Mouse (Mus musculus): Measurements from ENCODE around the gene Slain2. TPM values are rescaled to one million over a fixed set of nuclear protein-coding genes. Genes with fewer than 3 reads are reported as not detected.

The Slain2 gene
- total and polyA plus RNA-seq, 3 experiments = 53.7 to 186 (median 149) TPM

GRCm38 (mm10) chr5:72960096-72960495 lies 46.0 kb downstream of the Slain2 start:
- Histone ChIP-seq H3K27me3 (ENCODE audit: control insufficient read depth, insufficient read depth, low read length) (no peaks in the 10 kb centered on the region), H3K79me2 (replicated peaks; ENCODE audit: control insufficient read depth, insufficient read depth, low read length) (no peaks in the 10 kb centered on the region), H3K27ac (no peak overlapping the region), H3K36me3 (ENCODE audit: control insufficient read depth, insufficient read depth, low read length) (peaks cover 2% of the 10 kb centered on the region), H3K4me3 (no peak overlapping the region), H3K4me1 (ENCODE audit: control insufficient read depth, insufficient read depth, low read length) (no peaks in the 10 kb centered on the region), H3K9ac (ENCODE audit: low read depth, low read length) (no peak overlapping the region)
- TF ChIP-seq CTCF (IDR thresholded peaks at IDR 0.05) (peak; percentile 67), EP300 (IDR thresholded peaks at IDR 0.05; ENCODE audit: insufficient read depth, low read depth, low read length) (no peak), POLR2A (IDR thresholded peaks at IDR 0.05; ENCODE audit: insufficient read depth, low read depth, low read length) (no peak)
- DNase-seq = no peak
- 80% methylated on average over 6 of the region's 6 CpGs for whole genome bisulfite sequencing
- intact Hi-C loops (cut with DNase I) = no loop called here

GRCm38 (mm10) chr5:72965706-72966105 lies 51.6 kb downstream of the Slain2 start:
- Histone ChIP-seq H3K27ac (no peak overlapping the region), H3K27me3 (ENCODE audit: control insufficient read depth, insufficient read depth, low read length) (no peaks in the 10 kb centered on the region), H3K36me3 (ENCODE audit: control insufficient read depth, insufficient read depth, low read length) (no peaks in the 10 kb centered on the region; the same call in 1 of the 2 replicates), H3K4me3 (no peak overlapping the region), H3K9ac (ENCODE audit: low read depth, low read length) (no peak overlapping the region), H3K4me1 (ENCODE audit: control insufficient read depth, insufficient read depth, low read length) (no peaks in the 10 kb centered on the region), H3K79me2 (replicated peaks; ENCODE audit: control insufficient read depth, insufficient read depth, low read length) (peaks cover 2% of the 10 kb centered on the region; the same call in 1 of the 2 replicates)
- no peak for TF ChIP-seq EP300 (IDR thresholded peaks at IDR 0.05; ENCODE audit: insufficient read depth, low read depth, low read length)
- no peak for TF ChIP-seq POLR2A (IDR thresholded peaks at IDR 0.05; ENCODE audit: insufficient read depth, low read depth, low read length)
- no peak for TF ChIP-seq CTCF (IDR thresholded peaks at IDR 0.05)
- 87% methylated on average over 3 of the region's 3 CpGs for WGBS
- no peak for DNase-seq
- intact Hi-C loops (cut with DNase I) = no loop called here

- no peak for DNase-seq
- no peaks in the 10 kb centered on the region for H3K27me3 ChIP-seq (ENCODE audit: control insufficient read depth, insufficient read depth, low read length)
- intact Hi-C loops (cut with DNase I) = loop anchor here (10.0 kb wide), 1 partner anchor 342 kb away; no protein-coding TSS in a partner anchor
- H3K79me2 ChIP-seq (replicated peaks; ENCODE audit: control insufficient read depth, insufficient read depth, low read length) = peaks cover 2% of the 10 kb centered on the region; the same call in 1 of the 2 replicates
- H3K9ac ChIP-seq (ENCODE audit: low read depth, low read length) = no peak overlapping the region
- TF ChIP-seq POLR2A (IDR thresholded peaks at IDR 0.05; ENCODE audit: insufficient read depth, low read depth, low read length) = no peak
- TF ChIP-seq CTCF (IDR thresholded peaks at IDR 0.05) = no peak
- TF ChIP-seq EP300 (IDR thresholded peaks at IDR 0.05; ENCODE audit: insufficient read depth, low read depth, low read length) = no peak
- no peak overlapping the region for H3K4me3 ChIP-seq
- no peaks in the 10 kb centered on the region for H3K4me1 ChIP-seq (ENCODE audit: control insufficient read depth, insufficient read depth, low read length)
- peaks cover 4% of the 10 kb centered on the region for H3K36me3 ChIP-seq (ENCODE audit: control insufficient read depth, insufficient read depth, low read length)
- no peak overlapping the region for H3K27ac ChIP-seq
- 76% methylated on average over 4 of the region's 4 CpGs for WGBS
Observed at GRCm38 (mm10) chr5:72972435-72972834, 58.3 kb downstream of the Slain2 start.

- Histone ChIP-seq H3K9ac (ENCODE audit: low read depth, low read length) (no peak overlapping the region), H3K36me3 (ENCODE audit: control insufficient read depth, insufficient read depth, low read length) (peaks cover 4% of the 10 kb centered on the region), H3K4me3 (no peak overlapping the region), H3K27ac (no peak overlapping the region), H3K27me3 (ENCODE audit: control insufficient read depth, insufficient read depth, low read length) (no peaks in the 10 kb centered on the region), H3K79me2 (replicated peaks; ENCODE audit: control insufficient read depth, insufficient read depth, low read length) (peaks cover 2% of the 10 kb centered on the region; the same call in 1 of the 2 replicates), H3K4me1 (ENCODE audit: control insufficient read depth, insufficient read depth, low read length) (no peaks in the 10 kb centered on the region)
- no peak for DNase-seq
- intact Hi-C loops (cut with DNase I) = loop anchor here (10.0 kb wide), 1 partner anchor 342 kb away; no protein-coding TSS in a partner anchor
- 73% methylated on average over 5 of the region's 5 CpGs for WGBS
- peak; percentile 21; the same call in 1 of the 2 replicates for TF ChIP-seq CTCF (IDR thresholded peaks at IDR 0.05)
- no peak for TF ChIP-seq EP300 (IDR thresholded peaks at IDR 0.05; ENCODE audit: insufficient read depth, low read depth, low read length)
Observed at GRCm38 (mm10) chr5:72972934-72973333, 58.8 kb downstream of the Slain2 start.

- H3K36me3 ChIP-seq (ENCODE audit: control insufficient read depth, insufficient read depth, low read length) = peaks cover 4% of the 10 kb centered on the region
- no peaks in the 10 kb centered on the region for H3K27me3 ChIP-seq (ENCODE audit: control insufficient read depth, insufficient read depth, low read length)
- 95% methylated on average over 7 of the region's 7 CpGs for WGBS
- no peak within 1 kb of the TSS for H3K27ac ChIP-seq
- H3K79me2 ChIP-seq (replicated peaks; ENCODE audit: control insufficient read depth, insufficient read depth, low read length) = no peaks in the 10 kb centered on the region
- H3K4me3 ChIP-seq = no peak within 1 kb of the TSS
- no peak within 1 kb of the TSS for H3K9ac ChIP-seq (ENCODE audit: low read depth, low read length)
- TF ChIP-seq CTCF (IDR thresholded peaks at IDR 0.05) (no peak), EP300 (IDR thresholded peaks at IDR 0.05; ENCODE audit: insufficient read depth, low read depth, low read length) (no peak), POLR2A (IDR thresholded peaks at IDR 0.05; ENCODE audit: insufficient read depth, low read depth, low read length) (no peak)
- H3K4me1 ChIP-seq (ENCODE audit: control insufficient read depth, insufficient read depth, low read length) = no peaks in the 10 kb centered on the region
- intact Hi-C loops (cut with DNase I) = loop anchor here (10.0 kb wide), 1 partner anchor 340 kb away; no protein-coding TSS in a partner anchor
- no peak for DNase-seq
Observed at GRCm38 (mm10) chr5:72974602-72975001, 60.5 kb downstream of the Slain2 start, which contains the start of gene Gm10135. Gene Gm10135 (minus strand): TSS chr5:72974702.

- peaks cover 4% of the 10 kb centered on the region for H3K36me3 ChIP-seq (ENCODE audit: control insufficient read depth, insufficient read depth, low read length)
- H3K4me3 ChIP-seq = no peak overlapping the region
- WGBS = 85% methylated on average over 6 of the region's 6 CpGs
- no peak overlapping the region for H3K27ac ChIP-seq
- H3K79me2 ChIP-seq (replicated peaks; ENCODE audit: control insufficient read depth, insufficient read depth, low read length) = no peaks in the 10 kb centered on the region
- H3K4me1 ChIP-seq (ENCODE audit: control insufficient read depth, insufficient read depth, low read length) = no peaks in the 10 kb centered on the region
- intact Hi-C loops (cut with DNase I) = loop anchor here (10.0 kb wide), 1 partner anchor 339 kb away; no protein-coding TSS in a partner anchor
- DNase-seq = no peak
- H3K27me3 ChIP-seq (ENCODE audit: control insufficient read depth, insufficient read depth, low read length) = no peaks in the 10 kb centered on the region
- no peak overlapping the region for H3K9ac ChIP-seq (ENCODE audit: low read depth, low read length)
- TF ChIP-seq POLR2A (IDR thresholded peaks at IDR 0.05; ENCODE audit: insufficient read depth, low read depth, low read length) (no peak), EP300 (IDR thresholded peaks at IDR 0.05; ENCODE audit: insufficient read depth, low read depth, low read length) (no peak), CTCF (IDR thresholded peaks at IDR 0.05) (no peak)
Observed at GRCm38 (mm10) chr5:72975996-72976395, 61.9 kb downstream of the Slain2 start.
